Comparison of ENCODE assay signal across 22 mouse cellular contexts in the genomic region with DNA sequence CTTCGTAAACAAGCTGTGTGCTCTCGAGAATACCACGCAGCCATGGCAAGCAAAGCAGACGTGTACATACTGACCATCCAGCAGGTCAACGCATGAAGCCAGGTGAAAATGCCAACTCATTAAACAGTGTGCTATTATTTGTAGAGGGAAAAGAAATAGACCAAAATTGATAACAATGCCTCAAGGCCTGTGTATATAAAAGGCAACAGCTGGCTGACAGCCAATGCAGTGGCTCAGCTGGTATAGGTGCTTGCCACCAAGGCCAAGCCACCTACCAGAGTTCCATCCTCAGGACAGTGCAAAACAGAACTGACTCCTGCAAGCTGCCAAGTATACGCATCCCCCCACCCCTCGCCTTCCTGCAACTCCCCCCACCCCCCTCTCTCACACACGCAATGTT. TPM values are rescaled to one million over a fixed set of nuclear protein-coding genes. Genes with fewer than 3 reads are reported as not detected.
DNase-seq lines count a peak whose midpoint lies in the region; ATAC-seq and TF ChIP-seq lines count a peak whose summit lies in the region.
"Had no signal": no experiment of that assay in that cellular context is flagged by ENCODE, and none has a peak within 500 bp of the region (broad histone marks: within the 10 kb centered on the region; RNA-seq: fewer than 3 reads in every experiment).

No protein-coding gene starts in this region.

- peak in 1 of 2 experiments; percentile 22; a peak in 1 of 4 replicates for TF ChIP-seq EP300 in MEL (IDR thresholded peaks at IDR 0.05; ENCODE audit: low read depth in 1 of 2, low read length in 2 of 2)

- H3K4me3 ChIP-seq in gastrocnemius, adult 2 months: no peak overlapping the region
- H3K4me3 ChIP-seq in liver, embryonic 12.5 days: no peak overlapping the region
- H3K4me3 ChIP-seq in MEL (ENCODE audit: control insufficient read depth in 1 of 2, insufficient read depth in 1 of 2, low read depth in 2 of 2, low read length in 2 of 2): no peak overlapping the region
- H3K4me3 ChIP-seq in hindbrain, embryonic 10.5 days: no peak overlapping the region
- H3K4me3 ChIP-seq: forebrain, embryonic 12.5 days; heart, embryonic 12.5 days; hindbrain, embryonic 13.5 days; midbrain, embryonic 12.5 days; myocyte had no signal

- WGBS in liver, embryonic 12.5 days (ENCODE audit: insufficient replicate concordance): 88% methylated on average over 8 of the region's 8 CpGs
- 95% methylated on average over 8 of the region's 8 CpGs for WGBS in hindbrain, embryonic 10.5 days

- no peaks in the 10 kb centered on the region for H3K27me3 ChIP-seq in liver, embryonic 12.5 days (replicated peaks)
- H3K27me3 ChIP-seq in MEL (ENCODE audit: control insufficient read depth in 1 of 2, insufficient read depth in 2 of 2, low read length in 2 of 2): no peaks in the 10 kb centered on the region
- H3K27me3 ChIP-seq in hindbrain, embryonic 10.5 days (ENCODE audit: insufficient read depth, poor library complexity, severe bottlenecking): no peaks in the 10 kb centered on the region
- H3K27me3 ChIP-seq: forebrain, embryonic 12.5 days; heart, embryonic 12.5 days; hindbrain, embryonic 13.5 days; midbrain, embryonic 12.5 days had no signal

- TF ChIP-seq CTCF in gastrocnemius, adult 2 months (IDR thresholded peaks at IDR 0.05): no peak
- TF ChIP-seq CTCF in MEL (IDR thresholded peaks at IDR 0.05 in 2 of 3, conservative IDR thresholded peaks at IDR 0.05 in 1 of 3; ENCODE audit: control insufficient read depth in 1 of 3, insufficient read depth in 1 of 3, low read depth in 2 of 3, low read length in 3 of 3, poor library complexity in 1 of 3, severe bottlenecking in 1 of 3): no peak

- peaks cover 81% of the 10 kb centered on the region for H3K79me2 ChIP-seq in MEL (ENCODE audit: control insufficient read depth, insufficient read depth, low read length, poor library complexity)

- no peak for TF ChIP-seq RAD21 in MEL (IDR thresholded peaks at IDR 0.05; ENCODE audit: low read depth, low read length)

- peak overlapping the region; percentile 17; the same call in 1 of the 2 replicates for H3K4me2 ChIP-seq in liver, embryonic 12.5 days
- H3K4me2 ChIP-seq: forebrain, embryonic 12.5 days; heart, embryonic 12.5 days; hindbrain, embryonic 13.5 days; midbrain, embryonic 12.5 days had no signal

- peak overlapping the region; percentile 83; the same call in 1 of the 2 replicates for H3K27ac ChIP-seq in gastrocnemius, adult 2 months
- peak overlapping the region; percentile 85 for H3K27ac ChIP-seq in liver, embryonic 12.5 days
- H3K27ac ChIP-seq in MEL (ENCODE audit: control insufficient read depth, low read depth, low read length): no peak overlapping the region
- no peak overlapping the region for H3K27ac ChIP-seq in hindbrain, embryonic 10.5 days
- H3K27ac ChIP-seq: forebrain, embryonic 12.5 days; hindbrain, embryonic 13.5 days; macrophage; midbrain, embryonic 12.5 days had no signal

- intact Hi-C loops in gastrocnemius, adult 2 months (cut with DNase I): no loop called here

- DNase-seq in gastrocnemius, adult 2 months: no peak
- DNase-seq in gastrocnemius, adult 8-10 months (ENCODE audit: low spot score in 2 of 2): no peak
- DNase-seq in liver: no peak
- peak; percentile 66 for DNase-seq in MEL (ENCODE audit: low read depth, low spot score)
- peak; percentile 63 to 66 for DNase-seq in adrenal gland, postnatal 36 days
- no peak for DNase-seq in spleen, postnatal 36 days (ENCODE audit: low spot score in 2 of 2)
- DNase-seq in hindbrain, embryonic 10.5 days (ENCODE audit: low spot score): no peak
- DNase-seq: thymus, adult 2 months had no signal

- TF ChIP-seq POLR2A in MEL (IDR thresholded peaks at IDR 0.05; ENCODE audit: control insufficient read depth in 1 of 2, insufficient read depth in 1 of 2, low read depth in 1 of 2, low read length in 2 of 2, poor library complexity in 1 of 2): no peak

- no peaks in the 10 kb centered on the region for H3K9me3 ChIP-seq in liver, embryonic 12.5 days (replicated peaks)
- no peaks in the 10 kb centered on the region for H3K9me3 ChIP-seq in MEL (replicated peaks; ENCODE audit: insufficient read depth, low read length)
- no peaks in the 10 kb centered on the region for H3K9me3 ChIP-seq in hindbrain, embryonic 10.5 days
- H3K9me3 ChIP-seq: forebrain, embryonic 12.5 days; heart, embryonic 12.5 days; hindbrain, embryonic 13.5 days; midbrain, embryonic 12.5 days had no signal

- peaks cover 100% of the 10 kb centered on the region for H3K4me1 ChIP-seq in liver, embryonic 12.5 days
- H3K4me1 ChIP-seq in MEL (ENCODE audit: control insufficient read depth in 1 of 2, insufficient read depth in 2 of 2, low read length in 2 of 2): peaks cover 30 to 54% of the 10 kb centered on the region in 2 experiments
- peaks cover 24% of the 10 kb centered on the region for H3K4me1 ChIP-seq in hindbrain, embryonic 10.5 days (replicated peaks)

- no peak for ATAC-seq in liver, embryonic 12.5 days
- ATAC-seq: intestine, embryonic 16.5 days had no signal

- peaks cover 52% of the 10 kb centered on the region for H3K36me3 ChIP-seq in liver, embryonic 12.5 days
- peaks cover 15 to 50% of the 10 kb centered on the region in 2 experiments for H3K36me3 ChIP-seq in MEL (ENCODE audit: control insufficient read depth in 1 of 2, insufficient read depth in 2 of 2, low read length in 2 of 2)
- H3K36me3 ChIP-seq in hindbrain, embryonic 10.5 days: peaks cover 16% of the 10 kb centered on the region
- H3K36me3 ChIP-seq: heart, embryonic 12.5 days had no signal

- peak overlapping the region; percentile 25 for H3K9ac ChIP-seq in liver, embryonic 12.5 days
- no peak overlapping the region for H3K9ac ChIP-seq in MEL (ENCODE audit: control insufficient read depth, low read depth, low read length, poor library complexity, severe bottlenecking)
- H3K9ac ChIP-seq: forebrain, embryonic 12.5 days; heart, embryonic 12.5 days; hindbrain, embryonic 13.5 days; midbrain, embryonic 12.5 days had no signal

TF ChIP-seq in MEL, 35 proteins besides CTCF, POLR2A, EP300 and RAD21 (continues in another document):
- TF ChIP-seq RCOR1 (IDR thresholded peaks at IDR 0.05; ENCODE audit: low read depth, low read length) (peak; percentile 15; the same call in 1 of the 2 replicates), ZC3H11A (IDR thresholded peaks at IDR 0.05; ENCODE audit: low read depth, low read length) (no peak), USF1 (IDR thresholded peaks at IDR 0.05; ENCODE audit: low read depth, low read length) (no peak), SIN3A (IDR thresholded peaks at IDR 0.05; ENCODE audit: low read length) (peak; percentile 77), KAT2A (conservative IDR thresholded peaks at IDR 0.05; ENCODE audit: low read depth, low read length) (no peak), MXI1 (IDR thresholded peaks at IDR 0.05; ENCODE audit: low read depth, low read length) (0 out of 2 replicates have a peak, but pooled peaks have one; percentile 28), JUND (IDR thresholded peaks at IDR 0.05; ENCODE audit: low read depth, low read length) (no peak), E2F4 (IDR thresholded peaks at IDR 0.05; ENCODE audit: borderline replicate concordance, low read depth, low read length) (no peak), GATA1 (IDR thresholded peaks at IDR 0.05; ENCODE audit: low read depth, low read length) (no peak), MYB (IDR thresholded peaks at IDR 0.05; ENCODE audit: low read depth, low read length) (no peak), ETS1 (IDR thresholded peaks at IDR 0.05; ENCODE audit: low read depth, low read length) (peak; percentile 84), MEF2A (IDR thresholded peaks at IDR 0.05; ENCODE audit: extremely low read depth, insufficient replicate concordance, low read depth, low read length, poor library complexity, severe bottlenecking) (no peak)

RNA-seq across cellular contexts. Expression of a gene that starts 6.3 kb away (rescaled TPM):
- not detected for total RNA-seq in gastrocnemius, adult 2 months (2021)
- under 1 TPM in 1 of 4 experiments, not detected in 3; 0.12 TPM for total RNA-seq in gastrocnemius, adult 8-10 months (2022)
- 0.06 and 0.08 TPM in 2 replicates for polyA plus RNA-seq in liver, embryonic 12.5 days (2016; fragmentation: Nextera tagmentation; extraction: Ambion mirVana)
- total RNA-seq in MEL (2012; rRNA removed): 0.15 TPM in 1 of 2 replicates, not detected in the other
- polyA plus RNA-seq in MEL (2012; ENCODE audit: insufficient read depth in 1 of 2, insufficient read length in 2 of 2, low read depth in 1 of 2, low replicate concordance in 2 of 2, missing spikeins in 1 of 2): under 1 TPM in 1 of 2 experiments, not detected in 1; 0.14 TPM
- total RNA-seq in adrenal gland, postnatal 36 days (2021): not detected
- polyA plus RNA-seq in hindbrain, embryonic 10.5 days (2016; fragmentation: Nextera tagmentation; extraction: Ambion mirVana): not detected in 2 replicates
- total RNA-seq: ES-E14; gastrocnemius, postnatal 4 days; neutrophil, adult 5-6 weeks had no signal
- polyA plus RNA-seq: embryonic facial prominence, embryonic 14.5 days; heart, embryonic 12.5 days; limb, embryonic 11.5 days; macrophage had no signal

RNA-seq across cellular contexts. Expression of a gene that starts 9.2 kb away (rescaled TPM):
- total RNA-seq in gastrocnemius, adult 2 months (2021): 10 to 100 TPM; 38.4 to 52.0 TPM
- total RNA-seq in gastrocnemius, adult 8-10 months (2022): 10 to 100 TPM; 31.0 to 39.7 (median 36.9) TPM
- polyA plus RNA-seq in liver, embryonic 12.5 days (2016; fragmentation: Nextera tagmentation; extraction: Ambion mirVana): 56.5 and 59.7 TPM in 2 replicates
- total RNA-seq in MEL (2012; rRNA removed): 52.7 and 69.0 TPM in 2 replicates
- polyA plus RNA-seq in MEL (2012; ENCODE audit: insufficient read depth in 1 of 2, insufficient read length in 2 of 2, low read depth in 1 of 2, low replicate concordance in 2 of 2, missing spikeins in 1 of 2): 100 to 1,000 TPM in 1 of 2 experiments, not detected in 1; 112 TPM
- total RNA-seq in adrenal gland, postnatal 36 days (2021): 100 to 1,000 TPM in 1 of 2 experiments, 10 to 100 TPM in 1; 98.5 to 112 TPM
- 25.1 and 26.2 TPM in 2 replicates for polyA plus RNA-seq in hindbrain, embryonic 10.5 days (2016; fragmentation: Nextera tagmentation; extraction: Ambion mirVana)

RNA-seq across cellular contexts. Expression of a gene that starts 51.3 kb away (rescaled TPM):
- total RNA-seq in gastrocnemius, adult 2 months (2021): not detected
- total RNA-seq in gastrocnemius, adult 8-10 months (2022): not detected
- not detected in 2 replicates for polyA plus RNA-seq in liver, embryonic 12.5 days (2016; fragmentation: Nextera tagmentation; extraction: Ambion mirVana)
- not detected in 2 replicates for total RNA-seq in MEL (2012; rRNA removed)
- not detected for polyA plus RNA-seq in MEL (2012; ENCODE audit: insufficient read depth in 1 of 2, insufficient read length in 2 of 2, low read depth in 1 of 2, low replicate concordance in 2 of 2, missing spikeins in 1 of 2)
- total RNA-seq in adrenal gland, postnatal 36 days (2021): not detected
- 0.47 TPM in 1 of 2 replicates, not detected in the other for polyA plus RNA-seq in hindbrain, embryonic 10.5 days (2016; fragmentation: Nextera tagmentation; extraction: Ambion mirVana)
- total RNA-seq: ES-E14; gastrocnemius, postnatal 4 days; neutrophil, adult 5-6 weeks had no signal
- polyA plus RNA-seq: embryonic facial prominence, embryonic 14.5 days; forebrain, embryonic 12.5 days; heart, embryonic 12.5 days; hindbrain, embryonic 13.5 days; intestine, embryonic 16.5 days; large intestine, adult 2 months; limb, embryonic 11.5 days; macrophage; midbrain, embryonic 12.5 days; myocyte; thymus, adult 2 months had no signal

RNA-seq across cellular contexts. Expression of a gene that starts 53.1 kb away (rescaled TPM):
- total RNA-seq in gastrocnemius, adult 2 months (2021): 1 to 10 TPM; 8.8 to 10.0 TPM
- total RNA-seq in gastrocnemius, adult 8-10 months (2022): 1 to 10 TPM; 6.6 to 7.9 (median 7.0) TPM
- polyA plus RNA-seq in liver, embryonic 12.5 days (2016; fragmentation: Nextera tagmentation; extraction: Ambion mirVana): 18.5 and 20.0 TPM in 2 replicates
- 30.1 and 38.8 TPM in 2 replicates for total RNA-seq in MEL (2012; rRNA removed)
- polyA plus RNA-seq in MEL (2012; ENCODE audit: insufficient read depth in 1 of 2, insufficient read length in 2 of 2, low read depth in 1 of 2, low replicate concordance in 2 of 2, missing spikeins in 1 of 2): 100 to 1,000 TPM in 1 of 2 experiments, 10 to 100 TPM in 1; 64.3 to 277 TPM
- 100 to 1,000 TPM; 138 to 150 TPM for total RNA-seq in adrenal gland, postnatal 36 days (2021)
- polyA plus RNA-seq in hindbrain, embryonic 10.5 days (2016; fragmentation: Nextera tagmentation; extraction: Ambion mirVana): 38.0 and 41.2 TPM in 2 replicates

Comparison
In these comparisons a context has a peak if more than half of its experiments do, and no peak if none do; other contexts are left out.
1. DNase-seq: peak in MEL (single experiment) and adrenal gland, postnatal 36 days (2 of 2); none in gastrocnemius, adult 2 months (single experiment), gastrocnemius, adult 8-10 months (0 of 2), liver (single experiment), spleen, postnatal 36 days (0 of 2) and hindbrain, embryonic 10.5 days (single experiment).
2. H3K27ac ChIP-seq: peak in gastrocnemius, adult 2 months (single experiment) and liver, embryonic 12.5 days (single experiment); none in MEL (single experiment) and hindbrain, embryonic 10.5 days (single experiment).